Mouse (Mus musculus) CH12.LX (cell line): ENCODE measurements around the gene Fam222b.

Experiments
- BHLHE40 ChIP-seq: IDR thresholded peaks from 2 replicates; pipeline ENCODE4 v1.6.1; 2011; ENCODE audit warnings: mild to moderate bottlenecking, low read depth, low read length, improper control_type of control experiment
- CTCF ChIP-seq, 2 experiments: IDR thresholded peaks in 1 of 2; conservative IDR thresholded peaks in 1 of 2; 2 replicates each; pipeline ENCODE4 v1.5.1; 2011 to 2012; ENCODE audit warnings: low read depth in 2 of 2, low read length in 2 of 2, improper control_type of control experiment in 1 of 2, inconsistent platforms in 1 of 2, mild to moderate bottlenecking in 1 of 2, moderate library complexity in 1 of 2
- EP300 ChIP-seq: IDR thresholded peaks from 2 replicates; pipeline ENCODE4 v1.6.1; 2011; ENCODE audit warnings: low read length, improper control_type of control experiment
- ETS1 ChIP-seq: conservative IDR thresholded peaks from 2 replicates; pipeline ENCODE4 v1.6.1; 2012; ENCODE audit warnings: low read depth, mild to moderate bottlenecking, inconsistent platforms, low read length, improper control_type of control experiment, moderate library complexity
- IRF4 ChIP-seq: IDR thresholded peaks from 2 replicates; pipeline ENCODE4 v1.6.1; 2014; ENCODE audit warnings: low read depth, mild to moderate bottlenecking, inconsistent platforms, low read length, improper control_type of control experiment
- KAT2A ChIP-seq: IDR thresholded peaks from 2 replicates; pipeline ENCODE4 v1.6.1; 2012; ENCODE audit warnings: low read length, improper control_type of control experiment, inconsistent platforms; ENCODE audit not compliant: insufficient replicate concordance
- MAX ChIP-seq: IDR thresholded peaks from 2 replicates; pipeline ENCODE4 v1.6.1; 2011; ENCODE audit warnings: low read length, improper control_type of control experiment
- MAZ ChIP-seq: IDR thresholded peaks from 2 replicates; pipeline ENCODE4 v1.6.1; 2012; ENCODE audit warnings: low read depth, mild to moderate bottlenecking, inconsistent platforms, low read length, improper control_type of control experiment, moderate library complexity
- NELFE ChIP-seq: IDR thresholded peaks from 2 replicates; pipeline ENCODE4 v1.6.1; 2011; ENCODE audit warnings: low read depth, low read length, improper control_type of control experiment
- NRF1 ChIP-seq: IDR thresholded peaks from 2 replicates; pipeline ENCODE4 v1.6.1; 2014; ENCODE audit warnings: low read depth, mild to moderate bottlenecking, inconsistent platforms, low read length, improper control_type of control experiment, moderate library complexity
- PAX5 ChIP-seq: IDR thresholded peaks from 2 replicates; pipeline ENCODE4 v1.6.1; 2012; ENCODE audit warnings: low read length, inconsistent platforms, mixed read lengths
- POLR2A ChIP-seq: IDR thresholded peaks from 2 replicates; pipeline ENCODE4 v1.6.1; 2011; ENCODE audit warnings: low read depth, mild to moderate bottlenecking, improper control_type of control experiment, low read length
- ZMIZ1 ChIP-seq: IDR thresholded peaks from 2 replicates; pipeline ENCODE4 v1.6.1; 2012; ENCODE audit warnings: low read depth, mild to moderate bottlenecking, inconsistent platforms, low read length, improper control_type of control experiment

GRCm38 (mm10) chr11:78170306-78170705 lies 75.8 kb downstream of the Fam222b start:
- no peak for TF ChIP-seq ZMIZ1
- no peak for TF ChIP-seq CTCF (conservative IDR thresholded peaks at IDR 0.05 in 1 of 2, IDR thresholded peaks at IDR 0.05 in 1 of 2; ENCODE audit: low read depth in 2 of 2, low read length in 2 of 2)
- TF ChIP-seq POLR2A, result no peak
- no peak for TF ChIP-seq EP300
- TF ChIP-seq BHLHE40, result no peak
- TF ChIP-seq ETS1, result no peak
- TF ChIP-seq IRF4, result no peak
- no peak for TF ChIP-seq NELFE
- no peak for TF ChIP-seq MAX
- no peak for TF ChIP-seq MAZ
- TF ChIP-seq NRF1, result no peak
- TF ChIP-seq KAT2A, result no peak
- TF ChIP-seq PAX5, result no peak
